Mouse (Mus musculus) embryonic fibroblast, embryonic 13.5 days (primary cell): ENCODE results near the gene Timm17a.

Experiments
- CTCF ChIP-seq: IDR thresholded peaks from 2 replicates; pipeline ENCODE4 v1.5.1; 2011; ENCODE audit warnings: mild to moderate bottlenecking, control low read depth, low read length, moderate library complexity, borderline replicate concordance; ENCODE audit not compliant: insufficient read depth
- POLR2A ChIP-seq: IDR thresholded peaks from 2 replicates; pipeline ENCODE4 v1.6.1; 2011; ENCODE audit warnings: low read depth, mild to moderate bottlenecking, control low read depth, low read length, moderate library complexity

GRCm38 (mm10) chr1:135311356-135311755 is 2.2 kb downstream of the Timm17a start:
- TF ChIP-seq CTCF (no peak), POLR2A (no peak)
